Mouse (Mus musculus): ENCODE measurements at regions not wholly inside any gene's neighbourhood (a gene's known extent, or its start where the extent isn't known, plus 50 kb on each side); places are given as distances from the start of the nearest gene placed in this dataset.

- Histone ChIP-seq H3K9ac (ENCODE audit: low read length) (no peak overlapping the region), H3K9me3 (replicated peaks; ENCODE audit: control insufficient read depth, low read length) (no peaks in the 10 kb centered on the region), H3K27me3 (ENCODE audit: control insufficient read depth, insufficient read depth, low read length) (0 out of 2 replicates have a peak, but pooled peaks cover 3% of the 10 kb centered on the region), H3K36me3 (ENCODE audit: control insufficient read depth, insufficient read depth) (no peaks in the 10 kb centered on the region), H3K27ac (ENCODE audit: low read length) (no peak overlapping the region), H3K4me1 (ENCODE audit: control insufficient read depth, insufficient read depth, low read length) (no peaks in the 10 kb centered on the region), H3K4me3 (ENCODE audit: low read length) (no peak overlapping the region), H3K4me2 (ENCODE audit: low read depth, low read length) (no peak overlapping the region)
- no peak for ATAC-seq (replicated peaks; ENCODE audit: extremely low read depth, insufficient read depth, low FRiP score)
These were observed 125.8 kb upstream of the Maf start for GRCm38 (mm10) chr8:115833391-115833790.

- H3K4me3 ChIP-seq (ENCODE audit: low read length) = no peak overlapping the region
- H3K4me2 ChIP-seq (ENCODE audit: low read depth, low read length) = no peak overlapping the region
- ATAC-seq (replicated peaks; ENCODE audit: extremely low read depth, insufficient read depth, low FRiP score) = no peak
- 0 out of 2 replicates have a peak, but pooled peaks cover 3% of the 10 kb centered on the region for H3K27me3 ChIP-seq (ENCODE audit: control insufficient read depth, insufficient read depth, low read length)
- H3K9me3 ChIP-seq (replicated peaks; ENCODE audit: control insufficient read depth, low read length) = no peaks in the 10 kb centered on the region
- H3K36me3 ChIP-seq (ENCODE audit: control insufficient read depth, insufficient read depth) = no peaks in the 10 kb centered on the region
- no peak overlapping the region for H3K27ac ChIP-seq (ENCODE audit: low read length)
- H3K4me1 ChIP-seq (ENCODE audit: control insufficient read depth, insufficient read depth, low read length) = peaks cover 2% of the 10 kb centered on the region
- H3K9ac ChIP-seq (ENCODE audit: low read length) = no peak overlapping the region
- WGBS = 24% methylated on average over 1 of the region's 1 CpGs
These were observed 124.1 kb upstream of the Maf start for GRCm38 (mm10) chr8:115831675-115832074.

- H3K4me3 ChIP-seq (ENCODE audit: low read length) = no peak overlapping the region
- 0 out of 2 replicates have a peak, but pooled peaks cover 3% of the 10 kb centered on the region for H3K27me3 ChIP-seq (ENCODE audit: control insufficient read depth, insufficient read depth, low read length)
- H3K9ac ChIP-seq (ENCODE audit: low read length) = no peak overlapping the region
- ATAC-seq (replicated peaks; ENCODE audit: extremely low read depth, insufficient read depth, low FRiP score) = no peak
- H3K27ac ChIP-seq (ENCODE audit: low read length) = no peak overlapping the region
- no peaks in the 10 kb centered on the region for H3K36me3 ChIP-seq (ENCODE audit: control insufficient read depth, insufficient read depth)
- no peak overlapping the region for H3K4me2 ChIP-seq (ENCODE audit: low read depth, low read length)
- WGBS = 58% methylated on average over 4 of the region's 4 CpGs
- no peaks in the 10 kb centered on the region for H3K9me3 ChIP-seq (replicated peaks; ENCODE audit: control insufficient read depth, low read length)
- peaks cover 12% of the 10 kb centered on the region for H3K4me1 ChIP-seq (ENCODE audit: control insufficient read depth, insufficient read depth, low read length)
These were observed 122.5 kb upstream of the Maf start for GRCm38 (mm10) chr8:115830012-115830662.

GRCm38 (mm10) chr8:115826516-115826915 lies 118.9 kb upstream of the Maf start:
- Histone ChIP-seq H3K4me1 (ENCODE audit: control insufficient read depth, insufficient read depth, low read length) (peaks cover 12% of the 10 kb centered on the region), H3K4me3 (ENCODE audit: low read length) (no peak overlapping the region), H3K9ac (ENCODE audit: low read length) (no peak overlapping the region), H3K36me3 (ENCODE audit: control insufficient read depth, insufficient read depth) (no peaks in the 10 kb centered on the region), H3K27me3 (ENCODE audit: control insufficient read depth, insufficient read depth, low read length) (no peaks in the 10 kb centered on the region), H3K4me2 (ENCODE audit: low read depth, low read length) (no peak overlapping the region), H3K27ac (ENCODE audit: low read length) (no peak overlapping the region), H3K9me3 (replicated peaks; ENCODE audit: control insufficient read depth, low read length) (no peaks in the 10 kb centered on the region)
- WGBS = 45% methylated on average over 3 of the region's 3 CpGs
- ATAC-seq (replicated peaks; ENCODE audit: extremely low read depth, insufficient read depth, low FRiP score) = no peak

DNA sequence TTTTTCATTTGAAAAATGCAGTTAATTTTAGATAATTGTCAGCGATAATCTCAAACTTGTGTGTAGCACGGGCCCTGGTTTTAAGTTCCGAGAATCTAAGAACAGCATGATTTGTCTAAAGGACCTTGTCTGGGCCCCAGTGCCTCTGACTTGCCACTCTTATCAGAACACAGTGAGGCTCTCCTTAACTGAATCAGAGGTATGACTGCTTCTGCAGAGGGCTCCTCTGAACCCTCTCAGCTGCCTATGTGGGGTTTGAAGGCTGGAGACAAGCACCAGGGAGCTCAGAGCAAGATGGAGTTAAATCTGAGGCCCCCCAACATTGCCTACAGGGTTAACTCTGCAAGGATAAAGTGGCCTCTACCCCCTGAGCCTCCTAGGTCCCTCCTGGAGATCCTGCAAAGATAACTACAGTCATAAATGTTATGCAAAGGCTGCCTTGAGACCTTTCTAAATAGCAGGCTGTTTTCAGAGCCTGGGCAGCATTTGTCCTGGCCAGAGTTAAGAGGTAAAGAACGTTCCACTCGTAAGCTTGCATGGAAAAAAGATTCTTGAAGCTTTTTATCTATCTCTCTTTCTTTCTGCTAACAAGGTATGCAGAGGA lies 118.4 kb upstream of the Maf start:
- 39% methylated on average over 5 of the region's 5 CpGs for WGBS
- no peak for ATAC-seq (replicated peaks; ENCODE audit: extremely low read depth, insufficient read depth, low FRiP score)
- no peak overlapping the region for H3K27ac ChIP-seq (ENCODE audit: low read length)
- peaks cover 12% of the 10 kb centered on the region for H3K4me1 ChIP-seq (ENCODE audit: control insufficient read depth, insufficient read depth, low read length)
- no peak overlapping the region for H3K9ac ChIP-seq (ENCODE audit: low read length)
- no peaks in the 10 kb centered on the region for H3K27me3 ChIP-seq (ENCODE audit: control insufficient read depth, insufficient read depth, low read length)
- no peak overlapping the region for H3K4me2 ChIP-seq (ENCODE audit: low read depth, low read length)
- no peaks in the 10 kb centered on the region for H3K9me3 ChIP-seq (replicated peaks; ENCODE audit: control insufficient read depth, low read length)
- H3K36me3 ChIP-seq (ENCODE audit: control insufficient read depth, insufficient read depth) = no peaks in the 10 kb centered on the region
- H3K4me3 ChIP-seq (ENCODE audit: low read length) = no peak overlapping the region

DNA sequence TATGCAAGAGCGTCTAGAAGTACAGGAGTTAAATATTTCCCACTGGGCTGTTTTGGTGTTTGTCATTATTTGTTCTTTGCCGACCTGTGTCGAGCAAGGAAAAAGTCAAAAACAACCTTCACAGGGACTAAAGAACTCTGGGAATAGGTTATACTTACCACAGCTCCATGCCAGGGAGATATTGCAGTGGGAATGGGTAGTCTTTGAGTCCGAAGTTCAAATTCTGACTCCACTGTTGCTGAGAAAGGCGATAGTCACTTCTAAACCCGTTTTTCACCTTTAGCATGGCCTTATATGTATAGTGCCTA lies 116.8 kb upstream of the Maf start:
- no peak overlapping the region for H3K4me3 ChIP-seq (ENCODE audit: low read length)
- ATAC-seq (replicated peaks; ENCODE audit: extremely low read depth, insufficient read depth, low FRiP score) = no peak
- H3K9ac ChIP-seq (ENCODE audit: low read length) = no peak overlapping the region
- H3K36me3 ChIP-seq (ENCODE audit: control insufficient read depth, insufficient read depth) = no peaks in the 10 kb centered on the region
- H3K4me1 ChIP-seq (ENCODE audit: control insufficient read depth, insufficient read depth, low read length) = peaks cover 12% of the 10 kb centered on the region
- H3K9me3 ChIP-seq (replicated peaks; ENCODE audit: control insufficient read depth, low read length) = no peaks in the 10 kb centered on the region
- 88% methylated on average over 6 of the region's 6 CpGs for WGBS
- H3K27me3 ChIP-seq (ENCODE audit: control insufficient read depth, insufficient read depth, low read length) = no peaks in the 10 kb centered on the region
- H3K4me2 ChIP-seq (ENCODE audit: low read depth, low read length) = no peak overlapping the region
- no peak overlapping the region for H3K27ac ChIP-seq (ENCODE audit: low read length)

- no peak for ATAC-seq (replicated peaks; ENCODE audit: extremely low read depth, insufficient read depth, low FRiP score)
- Histone ChIP-seq H3K36me3 (ENCODE audit: control insufficient read depth, insufficient read depth) (no peaks in the 10 kb centered on the region), H3K27ac (ENCODE audit: low read length) (no peak overlapping the region), H3K4me1 (ENCODE audit: control insufficient read depth, insufficient read depth, low read length) (peaks cover 12% of the 10 kb centered on the region), H3K4me2 (ENCODE audit: low read depth, low read length) (no peak overlapping the region), H3K9ac (ENCODE audit: low read length) (no peak overlapping the region), H3K27me3 (ENCODE audit: control insufficient read depth, insufficient read depth, low read length) (no peaks in the 10 kb centered on the region), H3K4me3 (ENCODE audit: low read length) (no peak overlapping the region), H3K9me3 (replicated peaks; ENCODE audit: control insufficient read depth, low read length) (no peaks in the 10 kb centered on the region)
- 70% methylated on average over 8 of the region's 8 CpGs for WGBS
These were observed 116.3 kb upstream of the Maf start for GRCm38 (mm10) chr8:115823673-115824477.

GRCm38 (mm10) chr8:115813426-115813825 lies 105.8 kb upstream of the Maf start:
- 66% methylated on average over 4 of the region's 4 CpGs for WGBS
- no peaks in the 10 kb centered on the region for H3K4me1 ChIP-seq (ENCODE audit: control insufficient read depth, insufficient read depth, low read length)
- H3K27ac ChIP-seq (ENCODE audit: low read length) = no peak overlapping the region
- H3K4me2 ChIP-seq (ENCODE audit: low read depth, low read length) = no peak overlapping the region
- H3K27me3 ChIP-seq (ENCODE audit: control insufficient read depth, insufficient read depth, low read length) = no peaks in the 10 kb centered on the region
- no peaks in the 10 kb centered on the region for H3K9me3 ChIP-seq (replicated peaks; ENCODE audit: control insufficient read depth, low read length)
- H3K36me3 ChIP-seq (ENCODE audit: control insufficient read depth, insufficient read depth) = no peaks in the 10 kb centered on the region
- no peak for ATAC-seq (replicated peaks; ENCODE audit: extremely low read depth, insufficient read depth, low FRiP score)
- H3K4me3 ChIP-seq (ENCODE audit: low read length) = no peak overlapping the region
- H3K9ac ChIP-seq (ENCODE audit: low read length) = no peak overlapping the region

DNA sequence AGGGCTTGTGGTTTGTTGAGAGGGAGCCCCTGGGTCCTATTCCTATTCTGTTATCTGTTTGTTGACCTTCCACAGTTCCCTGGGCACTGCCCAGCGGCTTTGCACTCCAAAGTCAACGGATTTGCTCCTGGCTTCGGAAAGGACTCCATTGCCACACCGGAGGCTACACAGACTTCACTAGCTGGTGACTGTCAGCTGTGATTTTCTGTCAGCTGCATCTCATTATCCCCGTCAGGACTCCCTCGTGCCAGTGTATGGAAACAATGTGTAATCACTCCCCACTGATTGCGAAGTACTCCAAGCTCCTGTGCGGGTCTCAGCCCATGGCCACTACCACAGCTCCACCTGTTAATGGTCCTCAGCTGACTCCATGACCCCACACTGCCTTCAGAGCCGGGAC lies 99.0 kb upstream of the Maf start:
- Histone ChIP-seq H3K36me3 (ENCODE audit: control insufficient read depth, insufficient read depth) (no peaks in the 10 kb centered on the region), H3K4me3 (ENCODE audit: low read length) (no peak overlapping the region), H3K9me3 (replicated peaks; ENCODE audit: control insufficient read depth, low read length) (no peaks in the 10 kb centered on the region), H3K9ac (ENCODE audit: low read length) (no peak overlapping the region), H3K27ac (ENCODE audit: low read length) (no peak overlapping the region), H3K4me2 (ENCODE audit: low read depth, low read length) (peak overlapping the region; percentile 34), H3K4me1 (ENCODE audit: control insufficient read depth, insufficient read depth, low read length) (no peaks in the 10 kb centered on the region; the same call in 1 of the 2 replicates), H3K27me3 (ENCODE audit: control insufficient read depth, insufficient read depth, low read length) (no peaks in the 10 kb centered on the region)
- WGBS = 21% methylated on average over 9 of the region's 9 CpGs
- no peak for ATAC-seq (replicated peaks; ENCODE audit: extremely low read depth, insufficient read depth, low FRiP score)

Measured in heart, embryonic 16.5 days (tissue).